Mouse (Mus musculus): ENCODE results near the gene Gng12.

- TF ChIP-seq CTCF (IDR thresholded peaks at IDR 0.05) (no peak), EP300 (IDR thresholded peaks at IDR 0.05) (no peak)
Observed at GRCm38 (mm10) chr6:66858356-66858755, 37.8 kb upstream of the Gng12 start.
